Mouse (Mus musculus) macrophage (primary cell): ENCODE data around the gene Hes3. TPM values are rescaled to one million over a fixed set of nuclear protein-coding genes. Genes with fewer than 3 reads are reported as not detected.

Experiments
- H3K27ac ChIP-seq: fragments of 350-480 bp; formaldehyde crosslinking; 2 replicates; pipeline ENCODE4 v1.9.0; 2021
- H3K36me3 ChIP-seq: fragments of 350-480 bp; formaldehyde crosslinking; 2 replicates; pipeline ENCODE4 v1.9.0; 2021; ENCODE audit errors: inconsistent target
- H3K4me3 ChIP-seq: fragments of 350-480 bp; formaldehyde crosslinking; 2 replicates; pipeline ENCODE4 v1.9.0; 2021; ENCODE audit errors: inconsistent target
- H3K79me2 ChIP-seq: fragments of 350-480 bp; formaldehyde crosslinking; 2 replicates; pipeline ENCODE4 v1.9.0; 2021; ENCODE audit errors: inconsistent target
- WGBS: methylation state at CpG from one replicate; pipeline ENCODE4 v1.1.7; 2026; ENCODE audit warnings: inconsistent platforms; ENCODE audit not compliant: missing documents; 5-methylcytosine and 5-hydroxymethylcytosine counted together
- polyA plus RNA-seq: library from polyadenylated mRNA; stranded (reverse); fragments of 250-400 nt; gene quantifications from 3 replicates; pipeline ENCODE4 v1.2.4, GENCODE M21; 2018; ENCODE audit warnings: inconsistent platforms

The Hes3 gene
- polyA plus RNA-seq, 1 experiment from 2014 or later, result not detected

DNA sequence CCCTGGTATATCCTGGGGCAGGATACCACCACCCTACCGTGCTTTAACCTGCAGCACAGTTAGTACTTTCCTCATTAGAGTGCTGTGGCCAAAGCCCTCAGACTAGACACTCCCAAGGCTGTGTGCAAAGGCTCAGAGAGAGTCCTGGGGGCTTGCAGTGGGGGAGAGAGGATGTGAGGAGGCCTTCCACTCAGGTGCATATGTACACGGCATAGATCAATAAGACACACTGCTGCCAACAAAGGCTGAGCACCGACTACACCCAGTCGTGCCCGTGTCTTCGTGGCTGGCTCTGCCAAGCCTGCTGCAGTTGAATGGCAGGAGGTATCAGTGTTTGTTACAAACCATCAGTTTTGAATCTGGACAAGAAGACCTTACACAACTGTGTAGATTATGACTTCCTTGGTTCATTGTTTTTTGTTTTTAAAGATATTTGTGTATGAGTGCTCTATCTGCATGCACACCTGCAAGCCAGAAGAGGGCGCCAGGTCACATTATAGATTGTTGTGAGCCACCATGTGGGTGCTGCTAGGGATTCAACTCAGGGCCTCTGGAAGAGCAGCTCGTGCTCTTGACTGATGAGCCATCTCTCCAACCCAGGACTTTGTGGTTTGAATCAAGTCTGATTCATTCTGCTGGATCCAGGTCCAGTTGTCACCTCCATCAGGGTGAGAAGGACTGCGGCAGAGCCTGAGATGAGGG lies 26.4 kb downstream of the Hes3 start:
- Histone ChIP-seq H3K27ac (no peak overlapping the region), H3K36me3 (no peaks in the 10 kb centered on the region), H3K79me2 (no peaks in the 10 kb centered on the region), H3K4me3 (no peak overlapping the region)
- 93% methylated on average over 9 of the region's 9 CpGs for WGBS

DNA sequence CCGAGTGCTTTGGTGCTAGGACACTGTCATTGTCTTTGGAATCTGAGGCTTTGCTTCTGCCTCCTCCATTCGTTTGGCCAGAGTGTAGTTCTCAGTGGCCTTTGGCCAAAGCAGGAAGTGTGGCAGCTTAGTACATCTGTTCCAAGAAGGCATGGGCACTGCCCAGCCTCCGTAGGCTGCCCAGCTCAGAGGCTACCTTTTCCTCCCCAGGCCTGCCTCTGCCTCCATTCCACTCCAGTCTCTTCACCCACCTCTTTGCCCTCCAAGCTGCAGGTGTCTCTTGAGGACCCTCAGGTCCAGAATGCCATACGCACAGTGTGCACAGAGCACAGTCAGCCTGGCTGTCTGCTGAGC lies 27.3 kb downstream of the Hes3 start:
- Histone ChIP-seq H3K4me3 (no peak overlapping the region), H3K27ac (no peak overlapping the region), H3K79me2 (no peaks in the 10 kb centered on the region), H3K36me3 (no peaks in the 10 kb centered on the region)
- 88% methylated on average over 4 of the region's 4 CpGs for WGBS

DNA sequence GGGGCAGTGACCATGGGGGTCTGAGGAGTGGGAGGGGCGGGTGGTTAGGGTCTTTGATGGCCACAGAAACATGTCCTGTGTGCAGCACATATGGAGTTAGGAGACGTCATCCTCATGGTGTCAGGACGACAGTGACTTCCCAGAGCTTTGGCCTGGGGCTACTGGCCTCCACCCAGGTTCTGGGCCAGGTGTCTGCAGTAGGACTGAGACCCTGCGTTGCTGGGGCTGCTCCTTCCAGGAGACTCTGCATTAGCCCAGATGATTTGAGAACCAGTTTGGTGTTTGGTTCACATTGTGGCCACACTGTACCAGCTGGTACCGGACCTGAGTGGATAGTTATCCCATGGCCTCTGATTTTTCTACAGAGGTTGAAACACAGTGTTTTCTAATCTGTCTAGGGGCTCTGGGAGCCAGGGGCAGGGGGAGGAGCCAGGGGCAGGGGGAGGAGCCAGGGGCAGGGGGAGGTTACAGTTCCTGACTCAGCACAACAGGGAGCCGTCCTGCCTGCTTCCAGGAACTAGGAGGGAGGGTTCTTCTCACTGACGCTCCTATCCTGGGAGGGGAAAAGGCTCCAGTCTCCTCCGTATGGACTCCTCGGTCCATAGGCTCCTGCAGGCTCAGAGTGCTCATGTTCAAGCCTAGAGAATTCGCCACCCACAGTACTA lies 27.8 kb downstream of the Hes3 start:
- H3K36me3 ChIP-seq, result no peaks in the 10 kb centered on the region
- H3K27ac ChIP-seq, result no peak overlapping the region
- H3K79me2 ChIP-seq, result no peaks in the 10 kb centered on the region
- H3K4me3 ChIP-seq, result no peak overlapping the region
- 90% methylated on average over 10 of the region's 10 CpGs for WGBS

DNA sequence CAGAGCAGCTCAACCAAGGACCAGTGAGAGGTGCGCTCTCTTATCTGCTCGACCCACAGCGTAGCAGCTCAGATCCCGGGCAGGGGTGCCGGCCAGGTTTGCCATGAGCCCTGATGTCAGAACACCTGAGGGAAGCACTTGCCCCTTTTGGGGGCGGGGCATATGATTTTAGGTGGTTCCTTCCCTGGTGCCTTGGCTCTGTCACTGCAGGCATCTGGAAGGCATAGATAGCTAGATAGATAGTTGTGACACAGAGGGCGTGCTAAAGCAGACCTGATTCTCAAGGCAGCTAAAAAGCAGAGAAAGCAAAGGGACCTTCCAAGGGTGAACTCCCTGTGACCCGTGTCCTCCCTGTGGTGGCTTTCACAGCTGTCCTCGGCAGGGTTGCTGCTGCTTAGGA lies 28.4 kb downstream of the Hes3 start:
- Histone ChIP-seq H3K27ac (no peak overlapping the region), H3K4me3 (no peak overlapping the region), H3K79me2 (no peaks in the 10 kb centered on the region), H3K36me3 (no peaks in the 10 kb centered on the region)
- 98% methylated on average over 9 of the region's 9 CpGs for WGBS

DNA sequence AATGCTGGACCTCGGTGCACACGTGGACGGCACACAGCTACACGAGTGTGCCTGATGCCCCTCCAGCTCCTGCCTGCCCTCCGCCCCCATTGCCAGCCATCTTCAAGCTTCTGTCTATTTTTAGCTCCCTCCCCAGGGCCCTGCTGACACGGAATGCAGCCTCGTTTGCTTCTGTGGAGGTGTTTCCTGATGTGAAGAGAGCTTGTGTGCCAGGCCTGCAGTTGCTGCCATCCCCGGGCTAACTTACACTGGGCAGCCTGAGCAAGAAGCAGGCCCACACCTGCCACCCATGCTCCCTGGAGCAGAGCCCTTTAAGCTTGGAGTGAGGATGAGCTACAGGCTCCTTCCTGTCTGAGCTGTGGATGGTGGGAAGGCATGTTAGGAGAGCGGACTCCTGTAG lies 29.3 kb downstream of the Hes3 start:
- WGBS, result 83% methylated on average over 9 of the region's 9 CpGs
- Histone ChIP-seq H3K27ac (no peak overlapping the region), H3K79me2 (no peaks in the 10 kb centered on the region), H3K36me3 (no peaks in the 10 kb centered on the region), H3K4me3 (no peak overlapping the region)

DNA sequence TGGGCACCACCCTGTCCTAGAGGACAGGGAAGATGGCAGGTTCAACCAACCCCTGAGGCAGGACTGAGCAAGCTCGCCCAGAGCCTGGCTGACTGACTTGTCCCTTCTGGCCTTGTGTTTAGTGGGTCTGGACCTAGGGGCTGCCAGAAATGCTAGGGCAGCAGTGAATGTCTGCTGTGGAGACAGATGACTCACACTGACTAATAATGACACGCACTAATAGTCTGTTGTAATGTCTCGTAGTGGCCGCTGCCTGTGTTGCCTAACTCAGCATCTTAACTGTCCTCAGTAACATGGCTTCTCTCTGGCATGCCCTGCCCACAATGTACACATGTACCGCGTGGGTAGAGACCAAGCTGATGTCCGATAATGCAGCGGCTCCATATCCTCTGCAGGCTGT lies 31.0 kb downstream of the Hes3 start:
- 76% methylated on average over 8 of the region's 8 CpGs for WGBS
- Histone ChIP-seq H3K79me2 (no peaks in the 10 kb centered on the region), H3K36me3 (no peaks in the 10 kb centered on the region), H3K27ac (no peak overlapping the region), H3K4me3 (no peak overlapping the region)

DNA sequence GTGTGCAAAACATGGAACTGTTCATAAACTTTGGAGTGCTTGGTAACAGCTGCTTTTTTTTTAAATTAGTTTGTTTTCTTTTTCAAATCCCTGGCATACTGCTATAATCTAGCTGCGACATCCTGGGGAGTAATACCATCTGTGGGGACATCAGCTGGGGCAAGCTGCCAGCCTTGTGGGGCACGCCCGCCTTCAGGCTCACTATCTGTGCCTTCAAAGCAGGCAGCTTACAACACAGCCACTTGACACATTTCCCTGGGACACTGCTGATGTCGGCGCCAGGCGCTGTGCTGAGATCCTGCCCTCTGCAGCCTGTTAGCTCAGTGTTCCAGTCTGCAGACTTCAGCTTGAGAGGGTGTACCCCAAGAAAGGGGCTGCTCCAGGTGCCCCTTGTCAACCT lies 34.4 kb downstream of the Hes3 start:
- Histone ChIP-seq H3K79me2 (no peaks in the 10 kb centered on the region), H3K27ac (no peak overlapping the region), H3K4me3 (no peak overlapping the region), H3K36me3 (no peaks in the 10 kb centered on the region; the same call in 1 of the 2 replicates)
- WGBS, result 94% methylated on average over 6 of the region's 6 CpGs

DNA sequence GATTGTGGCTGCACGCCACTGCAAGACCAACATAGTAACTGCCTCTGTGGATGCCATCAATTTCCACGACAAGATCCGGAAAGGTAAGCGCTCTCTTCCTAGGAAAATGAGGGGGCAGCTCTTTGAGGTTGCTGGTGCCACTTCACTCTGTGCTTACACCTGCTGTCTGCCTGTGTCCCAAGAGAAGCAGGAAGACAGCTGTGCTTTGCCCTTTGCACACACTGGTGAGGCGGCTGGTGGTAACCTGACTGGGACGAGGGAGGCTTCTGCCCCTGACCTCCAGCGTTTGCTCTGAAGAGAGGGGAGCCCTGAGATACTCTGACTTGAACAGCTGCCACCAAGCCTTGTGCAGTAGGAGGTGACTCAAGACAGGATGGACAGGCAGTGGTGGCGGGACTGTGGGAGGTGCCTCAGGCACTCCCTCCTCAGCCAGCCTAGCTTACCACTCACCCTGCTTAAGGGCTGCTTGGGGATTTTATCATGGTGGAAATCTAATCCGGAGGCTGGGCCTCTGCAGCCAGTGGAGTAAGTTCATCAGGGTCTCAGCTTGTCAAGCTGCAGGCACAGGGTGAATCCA lies 38.2 kb downstream of the Hes3 start:
- WGBS, result 92% methylated on average over 9 of the region's 9 CpGs
- Histone ChIP-seq H3K36me3 (no peaks in the 10 kb centered on the region; the same call in 1 of the 2 replicates), H3K27ac (no peak overlapping the region), H3K79me2 (no peaks in the 10 kb centered on the region), H3K4me3 (no peak overlapping the region)

DNA sequence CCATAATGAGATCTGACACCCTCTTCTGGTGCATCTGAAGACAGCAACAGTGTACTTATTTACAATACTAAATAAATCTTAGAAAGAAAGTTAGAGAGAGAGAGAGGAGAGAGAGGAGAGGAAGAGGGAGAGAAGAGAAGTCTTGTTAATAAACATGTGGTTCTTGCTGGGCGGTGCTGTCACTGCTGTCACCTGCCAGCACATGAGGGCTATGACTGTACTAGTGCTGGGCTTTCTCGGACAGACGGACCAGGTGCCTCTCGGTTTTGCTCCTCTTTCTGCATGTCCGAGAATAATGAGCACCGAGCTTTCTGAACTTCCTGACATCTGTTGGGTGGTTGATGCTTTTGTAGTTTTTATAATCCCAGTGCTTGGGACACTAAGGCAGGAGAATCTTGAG lies 40.8 kb downstream of the Hes3 start:
- H3K36me3 ChIP-seq, result no peaks in the 10 kb centered on the region; the same call in 1 of the 2 replicates

DNA sequence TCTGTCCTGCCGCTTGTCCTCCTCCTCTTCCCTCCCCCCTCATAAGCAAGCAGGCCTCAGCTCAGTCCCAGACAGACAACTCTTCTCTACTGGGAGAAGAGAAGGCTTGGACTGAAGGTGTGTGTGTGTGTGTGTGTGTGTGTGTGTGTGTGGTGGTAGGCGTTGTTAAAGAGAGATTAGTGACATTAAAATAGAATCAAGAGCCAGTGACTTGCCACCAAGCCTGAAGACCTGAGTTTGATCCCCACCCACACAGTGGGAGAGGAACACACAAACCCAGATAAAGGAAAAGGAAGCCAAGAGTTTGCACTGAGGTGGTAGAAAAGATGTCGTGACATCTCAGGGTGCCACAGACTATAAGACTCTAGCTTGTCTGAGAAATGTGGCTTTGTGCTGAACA lies 44.3 kb downstream of the Hes3 start:
- Histone ChIP-seq H3K27ac (no peak overlapping the region), H3K4me3 (no peak overlapping the region), H3K36me3 (no peaks in the 10 kb centered on the region), H3K79me2 (no peaks in the 10 kb centered on the region)
- WGBS, result 90% methylated on average over 3 of the region's 3 CpGs

More for the DNA sequence above, 40.8 kb downstream of the Hes3 start:
- Histone ChIP-seq H3K4me3 (no peak overlapping the region), H3K27ac (no peak overlapping the region), H3K79me2 (no peaks in the 10 kb centered on the region)
- WGBS, result 84% methylated on average over 6 of the region's 6 CpGs

DNA sequence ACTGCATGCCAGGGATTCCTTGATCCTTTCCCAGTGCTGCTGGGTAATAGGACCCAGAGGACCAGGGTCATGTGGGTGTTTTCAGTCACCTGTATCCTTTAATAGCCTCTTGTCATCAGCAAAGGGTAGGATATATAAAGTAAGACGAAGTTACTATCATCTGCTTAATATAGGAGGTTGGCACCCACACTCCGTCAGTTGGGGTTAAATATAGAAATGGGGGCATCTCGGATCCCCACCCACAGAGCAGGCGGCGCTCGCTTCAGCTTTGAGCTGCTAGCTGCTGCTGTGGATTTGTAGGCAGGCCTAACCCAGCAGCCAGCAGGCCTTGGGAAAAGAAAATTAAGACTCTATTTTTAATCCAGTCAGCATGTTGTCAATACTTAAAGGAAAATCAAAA lies 45.5 kb downstream of the Hes3 start:
- no peak overlapping the region for H3K4me3 ChIP-seq
- 96% methylated on average over 6 of the region's 6 CpGs for WGBS
- H3K36me3 ChIP-seq, result no peaks in the 10 kb centered on the region
- H3K79me2 ChIP-seq, result no peaks in the 10 kb centered on the region
- H3K27ac ChIP-seq, result no peak overlapping the region

DNA sequence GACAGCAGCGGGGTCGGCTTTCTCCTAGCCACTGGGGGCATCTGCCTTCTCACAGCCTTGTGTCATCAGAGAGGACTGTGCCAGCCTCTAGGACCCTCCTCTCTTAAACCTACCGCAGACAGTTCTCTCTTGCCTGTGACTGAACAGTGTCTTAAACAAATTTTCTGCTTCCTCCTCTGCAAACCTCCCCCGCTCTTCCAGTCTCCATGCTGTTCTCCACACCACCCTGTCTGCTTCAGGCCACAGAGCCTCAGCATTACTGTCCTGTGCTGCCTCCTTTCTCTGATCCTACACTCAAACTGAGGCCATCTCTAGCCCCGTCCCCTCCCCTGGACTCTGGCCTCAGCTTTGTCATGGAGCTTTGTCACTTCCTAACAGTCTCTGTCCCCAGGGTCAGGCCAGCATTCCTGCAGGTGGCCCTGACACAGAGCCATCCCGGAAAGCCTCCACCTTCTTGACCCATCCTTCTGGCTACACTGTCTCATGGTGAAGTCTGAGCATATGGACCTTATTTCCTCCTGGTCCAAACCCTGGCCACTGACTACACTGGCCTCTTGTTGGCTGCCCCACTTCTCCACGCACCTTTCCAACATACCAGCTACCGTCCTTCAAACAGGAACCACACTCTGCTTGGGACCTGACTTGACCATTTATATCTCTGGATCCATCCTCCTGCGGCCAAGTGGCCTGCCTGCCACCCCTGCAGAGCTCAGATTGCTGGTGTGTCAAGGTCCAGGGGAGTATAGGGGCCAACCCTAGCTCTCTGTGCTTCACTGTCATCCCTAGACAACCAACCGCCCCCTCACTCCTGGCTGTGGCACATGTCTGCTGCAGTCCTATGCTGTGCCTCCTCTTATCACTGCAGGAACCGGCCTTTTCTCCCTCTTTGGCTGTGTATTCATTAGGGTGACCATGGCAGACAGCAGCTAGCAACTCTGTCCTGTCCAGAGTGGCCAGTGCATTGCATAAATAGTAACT lies 46.6 kb downstream of the Hes3 start:
- H3K36me3 ChIP-seq, result no peaks in the 10 kb centered on the region
- H3K79me2 ChIP-seq, result no peaks in the 10 kb centered on the region
- 93% methylated on average over 11 of the region's 11 CpGs for WGBS
- no peak overlapping the region for H3K4me3 ChIP-seq
- no peak overlapping the region for H3K27ac ChIP-seq

DNA sequence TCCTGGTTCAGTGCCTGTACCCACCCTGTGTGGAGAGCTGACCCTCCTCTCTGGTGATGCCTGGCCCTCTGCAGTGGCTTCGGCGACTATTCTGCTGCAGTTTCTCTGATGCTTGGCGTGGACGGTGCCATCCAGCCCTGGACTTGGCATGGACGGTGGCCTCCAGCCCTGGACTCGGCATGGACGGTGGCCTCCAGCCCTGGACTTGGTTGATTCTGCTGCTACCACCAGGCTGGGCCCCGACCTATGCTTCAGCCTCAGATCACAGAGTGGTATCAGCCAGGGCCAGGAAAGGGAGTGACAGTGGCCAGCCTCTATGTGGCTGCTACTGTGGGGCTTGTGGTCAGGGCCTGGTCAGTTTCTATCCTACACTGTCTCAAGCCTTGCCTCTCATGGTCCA lies 47.5 kb downstream of the Hes3 start:
- 96% methylated on average over 7 of the region's 8 CpGs for WGBS
- Histone ChIP-seq H3K27ac (no peak overlapping the region), H3K4me3 (no peak overlapping the region), H3K36me3 (no peaks in the 10 kb centered on the region), H3K79me2 (no peaks in the 10 kb centered on the region)

DNA sequence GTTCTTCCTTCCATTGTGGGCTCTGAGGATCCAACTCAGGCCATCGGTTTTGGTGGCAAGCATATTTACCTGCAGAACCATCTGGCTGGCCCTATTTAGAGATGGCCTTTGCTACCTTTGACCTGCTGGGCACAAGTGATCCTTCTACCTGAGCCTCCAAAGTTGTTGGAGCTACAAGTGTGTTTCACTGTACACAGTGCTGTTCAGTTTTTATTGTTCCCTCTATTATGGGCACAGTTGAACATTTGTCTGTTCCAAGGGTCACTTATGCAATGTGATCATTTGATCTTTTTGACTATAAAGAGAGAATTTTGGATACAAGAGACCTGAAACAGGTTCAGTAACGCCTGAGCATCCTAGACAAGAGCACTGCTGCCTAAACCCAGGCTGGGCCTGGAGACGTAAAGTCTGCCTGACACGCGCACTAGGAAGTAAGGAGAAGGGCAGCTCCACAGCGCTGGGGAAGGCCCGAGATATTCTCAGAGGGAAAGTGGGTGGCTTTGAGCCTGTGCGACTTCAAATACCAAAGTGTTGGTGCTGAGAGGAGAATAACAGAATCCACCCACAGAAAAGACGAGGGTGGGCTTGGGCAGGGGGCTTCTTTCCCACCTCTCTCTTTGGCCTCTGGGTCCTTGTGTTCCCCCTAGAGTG lies 48.1 kb downstream of the Hes3 start:
- Histone ChIP-seq H3K4me3 (no peak overlapping the region), H3K79me2 (no peaks in the 10 kb centered on the region), H3K27ac (no peak overlapping the region), H3K36me3 (no peaks in the 10 kb centered on the region)
- 90% methylated on average over 9 of the region's 9 CpGs for WGBS
